Mouse (Mus musculus) lung, postnatal 0 days (tissue): ENCODE measurements at regions not wholly inside any gene's neighbourhood (a gene's known extent, or its start where the extent isn't known, plus 50 kb on each side); places are given as distances from the start of the nearest gene placed in this dataset.

ENCODE experiments used
- ATAC-seq: fragments of 200-750 bp; cut with Nextera tagmentation; 2 replicates; pipeline ENCODE4 v1.8.0; 2017; ENCODE audit warnings: moderate library complexity
- DNase-seq: peaks from one replicate; pipeline ENCODE4 v3.0.0-alpha.2; 2016; ENCODE audit warnings: low spot score
- H3K27ac ChIP-seq: fragments of 300-500 bp; sonication (generic); 2 replicates; pipeline ENCODE4 v1.5.1; 2014; ENCODE audit warnings: antibody characterized with exemption, mild to moderate bottlenecking, low read length, mixed read lengths
- H3K27me3 ChIP-seq: fragments of 300-500 bp; sonication (generic); replicated peaks from 2 replicates; pipeline ENCODE4 v1.6.1; 2014; ENCODE audit warnings: low read length, mixed read lengths; ENCODE audit not compliant: insufficient read depth
- H3K36me3 ChIP-seq: fragments of 300-500 bp; sonication (generic); 2 replicates; pipeline ENCODE4 v1.6.1; 2014; ENCODE audit warnings: low read length, mixed read lengths; ENCODE audit not compliant: insufficient read depth
- H3K4me1 ChIP-seq: fragments of 300-500 bp; sonication (generic); 2 replicates; pipeline ENCODE4 v1.6.1; 2014; ENCODE audit warnings: antibody characterized with exemption, low read depth, low read length, mixed read lengths; ENCODE audit not compliant: insufficient read depth
- H3K4me2 ChIP-seq: fragments of 300-500 bp; sonication (generic); replicated peaks from 2 replicates; pipeline ENCODE4 v1.6.1; 2014; ENCODE audit warnings: low read depth, mild to moderate bottlenecking, low read length, moderate library complexity, mixed read lengths
- H3K4me3 ChIP-seq: fragments of 300-500 bp; sonication (generic); 2 replicates; pipeline ENCODE4 v1.5.1; 2014; ENCODE audit warnings: low read depth, low read length
- H3K9ac ChIP-seq: fragments of 300-500 bp; sonication (generic); replicated peaks from 2 replicates; pipeline ENCODE4 v1.6.1; 2014; ENCODE audit warnings: low read depth, mild to moderate bottlenecking
- H3K9me3 ChIP-seq: fragments of 300-500 bp; sonication (generic); 2 replicates; pipeline ENCODE4 v1.6.1; 2016; ENCODE audit warnings: low read length, mixed read lengths
- CTCF ChIP-seq: IDR thresholded peaks from 2 replicates; pipeline ENCODE4 v1.5.1; 2016; ENCODE audit warnings: antibody characterized with exemption, mild to moderate bottlenecking
- EP300 ChIP-seq: IDR thresholded peaks from 2 replicates; pipeline ENCODE4 v1.6.1; 2016; ENCODE audit warnings: antibody characterized with exemption, mild to moderate bottlenecking, control low read depth
- WGBS: fragments of 180-500 bp; shearing (Covaris S2); extraction: QIAGEN DNeasy Blood & Tissue Kit; methylation state at CpG from one replicate; pipeline ENCODE4 v1.1.7; 2014; 5-methylcytosine and 5-hydroxymethylcytosine counted together

GRCm38 (mm10) chr2:128339061-128339642 lies 213.3 kb downstream of the Bcl2l11 start:
- 5% methylated on average over 8 of the region's 8 CpGs for WGBS
- H3K9me3 ChIP-seq, result no peaks in the 10 kb centered on the region
- TF ChIP-seq EP300 (no peak), CTCF (no peak)
- no peaks in the 10 kb centered on the region for H3K36me3 ChIP-seq
- H3K4me2 ChIP-seq, result no peak overlapping the region
- peak; percentile 24 for DNase-seq
- H3K27me3 ChIP-seq, result no peaks in the 10 kb centered on the region
- no peak overlapping the region for H3K9ac ChIP-seq
- ATAC-seq, result no peak
- no peak overlapping the region for H3K27ac ChIP-seq
- H3K4me3 ChIP-seq, result no peak overlapping the region
- H3K4me1 ChIP-seq, result peaks cover 29% of the 10 kb centered on the region

- Histone ChIP-seq H3K27ac (no peak overlapping the region), H3K4me2 (no peak overlapping the region), H3K27me3 (no peaks in the 10 kb centered on the region), H3K9ac (no peak overlapping the region), H3K9me3 (no peaks in the 10 kb centered on the region), H3K36me3 (no peaks in the 10 kb centered on the region), H3K4me1 (peaks cover 29% of the 10 kb centered on the region), H3K4me3 (no peak overlapping the region)
- TF ChIP-seq CTCF (0 out of 2 replicates have a peak, but pooled peaks have one; percentile 5), EP300 (no peak)
- 25% methylated on average over 19 of the region's 19 CpGs for WGBS
- peak; percentile 51 for DNase-seq
- ATAC-seq, result peak; percentile 38
Measured at GRCm38 (mm10) chr2:128339643-128340487, 214.0 kb downstream of the Bcl2l11 start.

- Histone ChIP-seq H3K27me3 (no peaks in the 10 kb centered on the region), H3K27ac (no peak overlapping the region; the same call in 1 of the 2 replicates), H3K4me3 (no peak overlapping the region), H3K4me1 (peaks cover 29% of the 10 kb centered on the region), H3K36me3 (no peaks in the 10 kb centered on the region), H3K9me3 (no peaks in the 10 kb centered on the region), H3K4me2 (no peak overlapping the region), H3K9ac (no peak overlapping the region)
- TF ChIP-seq EP300 (no peak), CTCF (no peak)
- no peak for ATAC-seq
- no peak for DNase-seq
- 88% methylated on average over 5 of the region's 5 CpGs for WGBS
Measured at GRCm38 (mm10) chr2:128340631-128341240, 214.9 kb downstream of the Bcl2l11 start.

- WGBS, result 64% methylated on average over 9 of the region's 9 CpGs
- H3K27ac ChIP-seq, result no peak overlapping the region
Measured at GRCm38 (mm10) chr2:128342212-128342611, 216.4 kb downstream of the Bcl2l11 start.

GRCm38 (mm10) chr2:128345557-128345956 lies 219.7 kb downstream of the Bcl2l11 start:
- 49% methylated on average over 11 of the region's 11 CpGs for WGBS
- Histone ChIP-seq H3K4me2 (no peak overlapping the region), H3K4me1 (peaks cover 3% of the 10 kb centered on the region; the same call in 1 of the 2 replicates), H3K36me3 (no peaks in the 10 kb centered on the region), H3K27me3 (no peaks in the 10 kb centered on the region), H3K9ac (no peak overlapping the region), H3K27ac (no peak overlapping the region), H3K9me3 (no peaks in the 10 kb centered on the region), H3K4me3 (no peak overlapping the region)
- DNase-seq, result no peak
- TF ChIP-seq EP300 (no peak), CTCF (no peak)
- no peak for ATAC-seq

More at GRCm38 (mm10) chr2:128342212-128342611, 216.4 kb downstream of the Bcl2l11 start:
- no peak overlapping the region for H3K9ac ChIP-seq
- peaks cover 29% of the 10 kb centered on the region for H3K4me1 ChIP-seq
- no peaks in the 10 kb centered on the region for H3K36me3 ChIP-seq
- DNase-seq (no peak), ATAC-seq (no peak)
- H3K27me3 ChIP-seq, result no peaks in the 10 kb centered on the region
- H3K4me2 ChIP-seq, result no peak overlapping the region
- H3K9me3 ChIP-seq, result no peaks in the 10 kb centered on the region
- TF ChIP-seq CTCF (no peak), EP300 (no peak)
- H3K4me3 ChIP-seq, result no peak overlapping the region

GRCm38 (mm10) chr2:128348556-128348955 lies 222.7 kb downstream of the Bcl2l11 start:
- no peak overlapping the region for H3K4me3 ChIP-seq
- no peak overlapping the region for H3K27ac ChIP-seq
- 69% methylated on average over 2 of the region's 2 CpGs for WGBS
- DNase-seq (no peak), ATAC-seq (no peak)
- H3K9me3 ChIP-seq, result no peaks in the 10 kb centered on the region
- H3K9ac ChIP-seq, result no peak overlapping the region
- no peak for TF ChIP-seq EP300
- TF ChIP-seq CTCF, result peak; percentile 37
- H3K36me3 ChIP-seq, result no peaks in the 10 kb centered on the region
- no peaks in the 10 kb centered on the region for H3K27me3 ChIP-seq
- no peaks in the 10 kb centered on the region for H3K4me1 ChIP-seq
- H3K4me2 ChIP-seq, result no peak overlapping the region
